Comparison of ENCODE assay signal across 11 mouse cellular contexts in genomic region chr10:23798142-23798541, GRCm38 (mm10). TPM values are rescaled to one million over a fixed set of nuclear protein-coding genes. Genes with fewer than 3 reads are reported as not detected.
DNase-seq lines count a peak whose midpoint lies in the region; ATAC-seq and TF ChIP-seq lines count a peak whose summit lies in the region.
"Had no signal": no experiment of that assay in that cellular context is flagged by ENCODE, and none has a peak within 500 bp of the region (broad histone marks: within the 10 kb centered on the region; RNA-seq: fewer than 3 reads in every experiment).

No protein-coding gene starts in this region.

- 80% methylated on average over 1 of the region's 1 CpGs for WGBS in heart, embryonic 11.5 days (ENCODE audit: insufficient replicate concordance)
- 87% methylated on average over 1 of the region's 1 CpGs for WGBS in hindbrain, embryonic 15.5 days
- 66% methylated on average over 1 of the region's 1 CpGs for WGBS in limb, embryonic 14.5 days

- H3K9me3 ChIP-seq in heart, embryonic 11.5 days (replicated peaks; ENCODE audit: control insufficient read depth, low read length), result no peaks in the 10 kb centered on the region
- H3K9me3 ChIP-seq in hindbrain, embryonic 15.5 days, result no peaks in the 10 kb centered on the region
- H3K9me3 ChIP-seq in limb, embryonic 14.5 days (ENCODE audit: control insufficient read depth, low read length), result no peaks in the 10 kb centered on the region

- ATAC-seq in heart, embryonic 11.5 days (replicated peaks; ENCODE audit: insufficient number of reproducible peaks, low FRiP score, low TSS enrichment), result no peak
- ATAC-seq in hindbrain, embryonic 15.5 days (ENCODE audit: low FRiP score, low read depth), result no peak
- no peak for ATAC-seq in limb, embryonic 14.5 days (ENCODE audit: low FRiP score, low read depth)

- no peak overlapping the region for H3K9ac ChIP-seq in heart, embryonic 11.5 days (ENCODE audit: low read depth, low read length)
- H3K9ac ChIP-seq in hindbrain, embryonic 15.5 days, result no peak overlapping the region
- H3K9ac ChIP-seq in limb, embryonic 14.5 days (ENCODE audit: low read depth, low read length, severe bottlenecking), result no peak overlapping the region

- DNase-seq in heart, adult 11 months, result peak; percentile 34
- peak; percentile 75 for DNase-seq in adipocyte (ENCODE audit: low spot score)
- DNase-seq in limb, embryonic 14.5 days (ENCODE audit: low spot score), result no peak
- no peak for DNase-seq in left cerebral cortex, adult 9 months (ENCODE audit: low spot score in 2 of 2)
- no peak for DNase-seq in left cerebral cortex, adult 18-20 months (ENCODE audit: low spot score in 2 of 2)
- DNase-seq in adrenal gland, postnatal 10 days, result no peak
- DNase-seq: cerebellum, adult 11 months; heart, postnatal 10 days had no signal

- no peaks in the 10 kb centered on the region for H3K27me3 ChIP-seq in heart, embryonic 11.5 days (ENCODE audit: control insufficient read depth, insufficient read depth, low read length)
- H3K27me3 ChIP-seq in hindbrain, embryonic 15.5 days, result no peaks in the 10 kb centered on the region
- H3K27me3 ChIP-seq in limb, embryonic 14.5 days (ENCODE audit: control insufficient read depth, insufficient read depth, low read length), result no peaks in the 10 kb centered on the region

- H3K4me1 ChIP-seq in heart, embryonic 11.5 days (ENCODE audit: control insufficient read depth, insufficient read depth, low read length), result 0 out of 2 replicates have a peak, but pooled peaks cover 3% of the 10 kb centered on the region
- H3K4me1 ChIP-seq in hindbrain, embryonic 15.5 days (replicated peaks), result peaks cover 13% of the 10 kb centered on the region
- H3K4me1 ChIP-seq in limb, embryonic 14.5 days (ENCODE audit: control insufficient read depth, insufficient read depth, low read length), result no peaks in the 10 kb centered on the region

- no peak for TF ChIP-seq POLR2A in limb, embryonic 14.5 days (IDR thresholded peaks at IDR 0.05; ENCODE audit: borderline replicate concordance, extremely low read depth, insufficient read depth, insufficient read length)

- H3K36me3 ChIP-seq in heart, embryonic 11.5 days (ENCODE audit: control insufficient read depth, insufficient read depth, low read length), result peaks cover 2% of the 10 kb centered on the region; the same call in 1 of the 2 replicates
- H3K36me3 ChIP-seq in hindbrain, embryonic 15.5 days, result peaks cover 19% of the 10 kb centered on the region
- H3K36me3 ChIP-seq in limb, embryonic 14.5 days (ENCODE audit: control insufficient read depth, insufficient read depth, low read length), result peaks cover 20% of the 10 kb centered on the region

- no peak overlapping the region for H3K4me3 ChIP-seq in heart, embryonic 11.5 days (ENCODE audit: low read depth, low read length)
- H3K4me3 ChIP-seq in hindbrain, embryonic 15.5 days, result peak overlapping the region; percentile 14; the same call in 1 of the 2 replicates
- no peak overlapping the region for H3K4me3 ChIP-seq in limb, embryonic 14.5 days (replicated peaks; ENCODE audit: low read length)

- H3K4me2 ChIP-seq in heart, embryonic 11.5 days, result no peak overlapping the region
- H3K4me2 ChIP-seq in hindbrain, embryonic 15.5 days, result peak overlapping the region; percentile 76
- 0 out of 2 replicates have a peak overlapping the region, but pooled peaks have one; percentile 67 for H3K4me2 ChIP-seq in limb, embryonic 14.5 days (replicated peaks; ENCODE audit: low read depth, low read length, severe bottlenecking)

- H3K27ac ChIP-seq in heart, embryonic 11.5 days (ENCODE audit: low read depth, low read length), result no peak overlapping the region
- no peak overlapping the region for H3K27ac ChIP-seq in hindbrain, embryonic 15.5 days (replicated peaks)
- no peak overlapping the region for H3K27ac ChIP-seq in limb, embryonic 14.5 days (replicated peaks; ENCODE audit: low read depth, low read length)

RNA-seq across cellular contexts. Expression of gene Slc18b1, which starts 1.4 kb away (rescaled TPM):
- 8.1 and 9.3 TPM in 2 replicates for polyA plus RNA-seq in heart, embryonic 11.5 days (2014; fragmentation: Nextera tagmentation; extraction: Ambion mirVana)
- 20.9 and 21.8 TPM in 2 replicates for polyA plus RNA-seq in hindbrain, embryonic 15.5 days (2015; fragmentation: Nextera tagmentation; extraction: Ambion mirVana)
- 23.8 and 27.8 TPM in 2 replicates for polyA plus RNA-seq in limb, embryonic 14.5 days (2012; rRNA removed)
- 16.1 and 22.4 TPM in 2 replicates for polyA plus RNA-seq in limb, embryonic 14.5 days (2014; fragmentation: Nextera tagmentation; extraction: Ambion mirVana)
- total RNA-seq in left cerebral cortex, adult 18-20 months (2021), result 10 to 100 TPM; 27.6 to 28.8 TPM
- total RNA-seq in adrenal gland, postnatal 10 days (2021), result 10 to 100 TPM; 24.8 to 34.7 TPM

RNA-seq across cellular contexts. Expression of gene Rps12, which starts 11.1 kb away (rescaled TPM):
- 114 TPM in 2 replicates for polyA plus RNA-seq in heart, embryonic 11.5 days (2014; fragmentation: Nextera tagmentation; extraction: Ambion mirVana)
- polyA plus RNA-seq in hindbrain, embryonic 15.5 days (2015; fragmentation: Nextera tagmentation; extraction: Ambion mirVana), result 104 and 108 TPM in 2 replicates
- polyA plus RNA-seq in limb, embryonic 14.5 days (2012; rRNA removed), result 5,532 and 5,668 TPM in 2 replicates
- 252 and 266 TPM in 2 replicates for polyA plus RNA-seq in limb, embryonic 14.5 days (2014; fragmentation: Nextera tagmentation; extraction: Ambion mirVana)
- 100 to 1,000 TPM; 216 to 218 TPM for total RNA-seq in left cerebral cortex, adult 18-20 months (2021)
- total RNA-seq in adrenal gland, postnatal 10 days (2021), result 100 to 1,000 TPM; 477 to 532 TPM

RNA-seq across cellular contexts. Expression of gene Vnn3, which starts 53.1 kb away (rescaled TPM):
- not detected in 2 replicates for polyA plus RNA-seq in heart, embryonic 11.5 days (2014; fragmentation: Nextera tagmentation; extraction: Ambion mirVana)
- 0.14 TPM in 1 of 2 replicates, not detected in the other for polyA plus RNA-seq in hindbrain, embryonic 15.5 days (2015; fragmentation: Nextera tagmentation; extraction: Ambion mirVana)
- polyA plus RNA-seq in limb, embryonic 14.5 days (2012; rRNA removed), result 0.04 and 0.08 TPM in 2 replicates
- polyA plus RNA-seq in limb, embryonic 14.5 days (2014; fragmentation: Nextera tagmentation; extraction: Ambion mirVana), result 0.11 and 0.23 TPM in 2 replicates
- not detected for total RNA-seq in left cerebral cortex, adult 18-20 months (2021)
- total RNA-seq in adrenal gland, postnatal 10 days (2021), result 10 to 100 TPM; 23.1 to 37.7 TPM
- total RNA-seq: heart, postnatal 10 days had no signal
- polyA plus RNA-seq: limb, embryonic 11.5 days had no signal

Comparison
In these comparisons a context has a peak if more than half of its experiments do, and no peak if none do; other contexts are left out.
1. DNase-seq: peak in heart, adult 11 months (single experiment) and adipocyte (single experiment); none in limb, embryonic 14.5 days (single experiment), left cerebral cortex, adult 9 months (0 of 2), left cerebral cortex, adult 18-20 months (0 of 2) and adrenal gland, postnatal 10 days (single experiment).